In the genomic region with DNA sequence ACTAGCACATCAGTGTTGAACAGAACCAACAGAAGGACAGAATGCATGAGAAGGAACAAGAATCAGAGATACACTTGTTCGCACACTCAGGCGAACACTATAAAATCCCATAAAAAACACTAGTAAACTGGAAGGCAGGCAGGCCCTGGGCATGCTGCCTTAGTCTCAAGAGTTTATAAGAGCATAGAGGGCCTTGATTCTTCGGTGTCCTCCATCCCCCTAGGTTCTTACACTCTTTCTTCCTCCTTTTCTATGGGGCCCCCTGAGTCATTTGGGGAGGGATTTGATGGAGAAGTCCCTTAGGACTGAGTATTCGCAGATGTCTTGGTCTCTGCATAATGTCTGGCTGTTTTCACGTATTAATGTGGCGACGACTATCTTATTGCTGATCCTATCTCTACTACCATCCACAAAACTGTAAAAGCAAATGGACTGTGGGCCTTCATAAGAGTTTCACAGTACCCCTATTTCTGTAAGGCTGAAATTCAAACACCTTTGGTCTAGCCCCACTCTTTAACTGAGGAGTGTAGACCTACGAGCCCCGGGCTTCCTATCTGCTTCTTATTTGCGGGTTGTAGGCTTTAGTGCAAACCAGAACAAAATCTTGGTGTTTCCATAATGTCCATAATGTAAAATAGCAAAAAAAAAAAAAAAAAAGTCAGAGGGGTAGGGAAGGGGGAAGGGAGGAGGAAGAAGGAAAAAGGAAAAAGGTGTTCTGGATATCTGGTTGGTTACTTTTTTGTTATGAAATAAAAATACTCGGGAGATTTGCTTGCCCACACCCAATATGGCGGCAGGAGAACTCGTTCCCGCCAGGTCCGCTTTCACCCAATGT, we compare ENCODE assay signal across 7 mouse cellular contexts. TPM values are rescaled to one million over a fixed set of nuclear protein-coding genes. Genes with fewer than 3 reads are reported as not detected.
DNase-seq lines count a peak whose midpoint lies in the region; ATAC-seq and TF ChIP-seq lines count a peak whose summit lies in the region.

No protein-coding gene starts in this region.

- no peak overlapping the region for H3K9ac ChIP-seq in lung, postnatal 0 days (replicated peaks; ENCODE audit: low read depth)
- H3K9ac ChIP-seq in embryonic facial prominence, embryonic 15.5 days = no peak overlapping the region
- H3K9ac ChIP-seq in stomach, embryonic 14.5 days (replicated peaks; ENCODE audit: low read depth, low read length) = no peak overlapping the region

- no peak for DNase-seq in lung, postnatal 0 days (ENCODE audit: low spot score)
- no peak for DNase-seq in lung, postnatal 4 days
- DNase-seq in limb, embryonic 10.5 days (ENCODE audit: low spot score) = no peak
- no peak for DNase-seq in gastrocnemius, postnatal 4 days (ENCODE audit: low spot score in 2 of 2)
- no peak for DNase-seq in yolk sac, embryonic 10.5 days (ENCODE audit: low spot score)

- peaks cover 5% of the 10 kb centered on the region; the same call in 1 of the 2 replicates for H3K36me3 ChIP-seq in lung, postnatal 0 days (ENCODE audit: insufficient read depth, low read length)
- H3K36me3 ChIP-seq in embryonic facial prominence, embryonic 15.5 days = peaks cover 3% of the 10 kb centered on the region
- H3K36me3 ChIP-seq in limb, embryonic 10.5 days = peaks cover 25% of the 10 kb centered on the region
- peaks cover 16% of the 10 kb centered on the region for H3K36me3 ChIP-seq in stomach, embryonic 14.5 days (ENCODE audit: control insufficient read depth, insufficient read depth, low read length)

- no peaks in the 10 kb centered on the region for H3K9me3 ChIP-seq in lung, postnatal 0 days (ENCODE audit: low read length)
- no peaks in the 10 kb centered on the region for H3K9me3 ChIP-seq in embryonic facial prominence, embryonic 15.5 days (replicated peaks)
- H3K9me3 ChIP-seq in limb, embryonic 10.5 days (replicated peaks) = no peaks in the 10 kb centered on the region
- no peaks in the 10 kb centered on the region for H3K9me3 ChIP-seq in stomach, embryonic 14.5 days (ENCODE audit: control insufficient read depth, low read depth, low read length)

- peak overlapping the region; percentile 69; the same call in 1 of the 2 replicates for H3K4me3 ChIP-seq in lung, postnatal 0 days (ENCODE audit: low read depth, low read length)
- H3K4me3 ChIP-seq in embryonic facial prominence, embryonic 15.5 days (replicated peaks) = peak overlapping the region; percentile 66
- H3K4me3 ChIP-seq in limb, embryonic 10.5 days = peak overlapping the region; percentile 90
- peak overlapping the region; percentile 56 for H3K4me3 ChIP-seq in stomach, embryonic 14.5 days (ENCODE audit: low read depth, low read length)

- no peak overlapping the region for H3K27ac ChIP-seq in lung, postnatal 0 days (ENCODE audit: low read length)
- H3K27ac ChIP-seq in embryonic facial prominence, embryonic 15.5 days (replicated peaks) = 0 out of 2 replicates have a peak overlapping the region, but pooled peaks have one; percentile 48
- H3K27ac ChIP-seq in limb, embryonic 10.5 days = peak overlapping the region; percentile 98
- H3K27ac ChIP-seq in stomach, embryonic 14.5 days (ENCODE audit: low read length) = 0 out of 2 replicates have a peak overlapping the region, but pooled peaks have one; percentile 30

- TF ChIP-seq CTCF in lung, postnatal 0 days (IDR thresholded peaks at IDR 0.05) = no peak

- no peak for TF ChIP-seq EP300 in lung, postnatal 0 days (IDR thresholded peaks at IDR 0.05)

- no peaks in the 10 kb centered on the region for H3K27me3 ChIP-seq in lung, postnatal 0 days (replicated peaks; ENCODE audit: insufficient read depth, low read length)
- 0 out of 2 replicates have a peak, but pooled peaks cover 2% of the 10 kb centered on the region for H3K27me3 ChIP-seq in embryonic facial prominence, embryonic 15.5 days
- peaks cover 21% of the 10 kb centered on the region for H3K27me3 ChIP-seq in limb, embryonic 10.5 days (ENCODE audit: low read depth, poor library complexity, severe bottlenecking)
- no peaks in the 10 kb centered on the region for H3K27me3 ChIP-seq in stomach, embryonic 14.5 days (ENCODE audit: control insufficient read depth, insufficient read depth, low read length)

- no peak for ATAC-seq in lung, postnatal 0 days
- ATAC-seq in embryonic facial prominence, embryonic 15.5 days (ENCODE audit: insufficient number of reproducible peaks, low FRiP score, low TSS enrichment, low read depth) = no peak
- ATAC-seq in stomach, embryonic 14.5 days (ENCODE audit: insufficient number of reproducible peaks, insufficient read depth, low FRiP score, low read depth) = no peak

- H3K4me2 ChIP-seq in lung, postnatal 0 days (replicated peaks; ENCODE audit: low read depth, low read length) = peak overlapping the region; percentile 68
- peak overlapping the region; percentile 43 for H3K4me2 ChIP-seq in embryonic facial prominence, embryonic 15.5 days (replicated peaks)
- peak overlapping the region; percentile 26 for H3K4me2 ChIP-seq in stomach, embryonic 14.5 days (replicated peaks; ENCODE audit: low read depth, low read length)

- WGBS in lung, postnatal 0 days = 53% methylated on average over 15 of the region's 15 CpGs
- WGBS in embryonic facial prominence, embryonic 15.5 days = 52% methylated on average over 15 of the region's 15 CpGs
- 57% methylated on average over 15 of the region's 15 CpGs for WGBS in limb, embryonic 10.5 days
- WGBS in stomach, embryonic 14.5 days = 50% methylated on average over 15 of the region's 15 CpGs

- H3K4me1 ChIP-seq in lung, postnatal 0 days (ENCODE audit: insufficient read depth, low read depth, low read length) = 0 out of 2 replicates have a peak, but pooled peaks cover 3% of the 10 kb centered on the region
- peaks cover 12% of the 10 kb centered on the region for H3K4me1 ChIP-seq in embryonic facial prominence, embryonic 15.5 days
- H3K4me1 ChIP-seq in limb, embryonic 10.5 days = peaks cover 18% of the 10 kb centered on the region
- H3K4me1 ChIP-seq in stomach, embryonic 14.5 days (ENCODE audit: control insufficient read depth, insufficient read depth, low read length) = 0 out of 2 replicates have a peak, but pooled peaks cover 11% of the 10 kb centered on the region

RNA-seq across cellular contexts. Expression of gene Rrm1, which starts 0.5 kb away (rescaled TPM):
- 20.7 and 25.2 TPM in 2 replicates for polyA plus RNA-seq in lung, postnatal 0 days (2015; fragmentation: Nextera tagmentation; extraction: Ambion mirVana)
- polyA plus RNA-seq in embryonic facial prominence, embryonic 15.5 days (2015; fragmentation: Nextera tagmentation; extraction: Ambion mirVana) = 119 and 125 TPM in 2 replicates
- polyA plus RNA-seq in limb, embryonic 10.5 days (2016; fragmentation: Nextera tagmentation; extraction: Ambion mirVana) = 269 and 280 TPM in 2 replicates
- polyA plus RNA-seq in stomach, embryonic 14.5 days (2014; fragmentation: Nextera tagmentation; extraction: Ambion mirVana) = 145 and 148 TPM in 2 replicates
- 10 to 100 TPM; 49.5 to 52.2 TPM for total RNA-seq in gastrocnemius, postnatal 4 days (2021)

RNA-seq across cellular contexts. Expression of gene Olfr543, which starts 40.4 kb away (rescaled TPM):
- not detected in 2 replicates for polyA plus RNA-seq in lung, postnatal 0 days (2015; fragmentation: Nextera tagmentation; extraction: Ambion mirVana)
- 0.51 and 0.68 TPM in 2 replicates for polyA plus RNA-seq in embryonic facial prominence, embryonic 15.5 days (2015; fragmentation: Nextera tagmentation; extraction: Ambion mirVana)
- polyA plus RNA-seq in limb, embryonic 10.5 days (2016; fragmentation: Nextera tagmentation; extraction: Ambion mirVana) = 0.24 and 0.33 TPM in 2 replicates
- polyA plus RNA-seq in stomach, embryonic 14.5 days (2014; fragmentation: Nextera tagmentation; extraction: Ambion mirVana) = 0.22 and 0.60 TPM in 2 replicates
- total RNA-seq in gastrocnemius, postnatal 4 days (2021) = not detected

RNA-seq across cellular contexts. Expression of gene Olfr544, which starts 47.1 kb away (rescaled TPM):
- polyA plus RNA-seq in lung, postnatal 0 days (2015; fragmentation: Nextera tagmentation; extraction: Ambion mirVana) = not detected in 2 replicates
- 0.68 and 0.71 TPM in 2 replicates for polyA plus RNA-seq in embryonic facial prominence, embryonic 15.5 days (2015; fragmentation: Nextera tagmentation; extraction: Ambion mirVana)
- 0.06 and 0.10 TPM in 2 replicates for polyA plus RNA-seq in limb, embryonic 10.5 days (2016; fragmentation: Nextera tagmentation; extraction: Ambion mirVana)
- polyA plus RNA-seq in stomach, embryonic 14.5 days (2014; fragmentation: Nextera tagmentation; extraction: Ambion mirVana) = 0.10 TPM in 1 of 2 replicates, not detected in the other
- not detected for total RNA-seq in gastrocnemius, postnatal 4 days (2021)

RNA-seq across cellular contexts. Expression of gene Olfr545, which starts 58.3 kb away (rescaled TPM):
- not detected in 2 replicates for polyA plus RNA-seq in lung, postnatal 0 days (2015; fragmentation: Nextera tagmentation; extraction: Ambion mirVana)
- 0.13 TPM in 1 of 2 replicates, not detected in the other for polyA plus RNA-seq in embryonic facial prominence, embryonic 15.5 days (2015; fragmentation: Nextera tagmentation; extraction: Ambion mirVana)
- 0.05 and 0.21 TPM in 2 replicates for polyA plus RNA-seq in limb, embryonic 10.5 days (2016; fragmentation: Nextera tagmentation; extraction: Ambion mirVana)
- polyA plus RNA-seq in stomach, embryonic 14.5 days (2014; fragmentation: Nextera tagmentation; extraction: Ambion mirVana) = 0.09 TPM in 1 of 2 replicates, not detected in the other
- not detected for total RNA-seq in gastrocnemius, postnatal 4 days (2021)
